ENCODE assay signal across 24 mouse cellular contexts in genomic region chr13:49554519-49554918, GRCm38 (mm10). TPM values are rescaled to one million over a fixed set of nuclear protein-coding genes. Genes with fewer than 3 reads are reported as not detected.
DNase-seq lines count a peak whose midpoint lies in the region; ATAC-seq and TF ChIP-seq lines count a peak whose summit lies in the region.
"Had no signal": no experiment of that assay in that cellular context is flagged by ENCODE, and none has a peak within 500 bp of the region (broad histone marks: within the 10 kb centered on the region; RNA-seq: fewer than 3 reads in every experiment).

No protein-coding gene starts in this region.

- H3ac ChIP-seq in C2C12 (ENCODE audit: control insufficient read depth, insufficient read length, low read depth) (no peak overlapping the region), myocyte (ENCODE audit: control insufficient read depth, insufficient read length) (no peak overlapping the region)

- H3K4me2 ChIP-seq in embryonic facial prominence, embryonic 14.5 days (ENCODE audit: low read depth, low read length) = no peak overlapping the region
- H3K4me2 ChIP-seq in myocyte (ENCODE audit: low read depth) = peak overlapping the region; percentile 39

- H3K4me1 ChIP-seq in embryonic facial prominence, embryonic 14.5 days (ENCODE audit: control insufficient read depth, insufficient read depth, low read length) = no peaks in the 10 kb centered on the region
- no peaks in the 10 kb centered on the region for H3K4me1 ChIP-seq in embryonic facial prominence, embryonic 10.5 days

- no peak for TF ChIP-seq POLR2A in myocyte (IDR thresholded peaks at IDR 0.05; ENCODE audit: insufficient read length, low read depth)

- no peak overlapping the region for H3K27ac ChIP-seq in embryonic facial prominence, embryonic 14.5 days (replicated peaks; ENCODE audit: low read depth, low read length)
- H3K27ac ChIP-seq in embryonic facial prominence, embryonic 10.5 days (replicated peaks) = no peak overlapping the region

- no peaks in the 10 kb centered on the region for H3K9me3 ChIP-seq in embryonic facial prominence, embryonic 14.5 days (ENCODE audit: control insufficient read depth, low read length)
- no peaks in the 10 kb centered on the region for H3K9me3 ChIP-seq in embryonic facial prominence, embryonic 10.5 days
- H3K9me3 ChIP-seq: G1E had no signal

- H3K36me3 ChIP-seq in embryonic facial prominence, embryonic 14.5 days (ENCODE audit: control insufficient read depth, insufficient read depth, low read length) = peaks cover 4% of the 10 kb centered on the region; the same call in 1 of the 2 replicates
- no peaks in the 10 kb centered on the region for H3K36me3 ChIP-seq in embryonic facial prominence, embryonic 10.5 days (replicated peaks)
- H3K36me3 ChIP-seq in C2C12 (ENCODE audit: control insufficient read depth, insufficient read depth) (no peaks in the 10 kb centered on the region), myocyte (ENCODE audit: control insufficient read depth, insufficient read depth) (no peaks in the 10 kb centered on the region)

- ATAC-seq in embryonic facial prominence, embryonic 14.5 days (ENCODE audit: low read depth) = 0 out of 2 replicates have a peak, but pooled peaks have one; percentile 62
- ATAC-seq: activated CD4-positive, CD25-positive, alpha-beta regulatory T cell, adult 4 months; CD4-positive, CD25-positive, alpha-beta regulatory T cell, adult 4 months; Patski had no signal

- H3K79me3 ChIP-seq in C2C12 (ENCODE audit: low read depth) = no peaks in the 10 kb centered on the region

- no peaks in the 10 kb centered on the region for H3K27me3 ChIP-seq in embryonic facial prominence, embryonic 14.5 days (replicated peaks; ENCODE audit: control insufficient read depth, insufficient read depth, low read length)
- no peaks in the 10 kb centered on the region for H3K27me3 ChIP-seq in embryonic facial prominence, embryonic 10.5 days (replicated peaks; ENCODE audit: low read depth, poor library complexity, severe bottlenecking)
- H3K27me3 ChIP-seq in C2C12 (ENCODE audit: control insufficient read depth, insufficient read depth, insufficient read length) = no peaks in the 10 kb centered on the region
- no peaks in the 10 kb centered on the region for H3K27me3 ChIP-seq in myocyte (ENCODE audit: control insufficient read depth, insufficient read depth, insufficient read length)
- H3K27me3 ChIP-seq: CH12.LX, Patski had no signal

- no peak overlapping the region for H3K4me3 ChIP-seq in embryonic facial prominence, embryonic 14.5 days (ENCODE audit: low read depth, low read length)
- no peak overlapping the region for H3K4me3 ChIP-seq in embryonic facial prominence, embryonic 10.5 days
- H3K4me3 ChIP-seq in C2C12 (ENCODE audit: insufficient read depth, poor library complexity, severe bottlenecking) = no peak overlapping the region
- H3K4me3 ChIP-seq in myocyte = no peak overlapping the region

- H3K9ac ChIP-seq in embryonic facial prominence, embryonic 14.5 days (ENCODE audit: low read depth, low read length) = no peak overlapping the region

- TF ChIP-seq CTCF in C2C12 (IDR thresholded peaks at IDR 0.05; ENCODE audit: control insufficient read depth, insufficient read depth, insufficient read length) = no peak

- WGBS in embryonic facial prominence, embryonic 14.5 days = 79% methylated on average over 5 of the region's 5 CpGs
- 78% methylated on average over 5 of the region's 5 CpGs for WGBS in embryonic facial prominence, embryonic 10.5 days

- intact Hi-C loops in gastrocnemius, postnatal 14 days (cut with DNase I; ENCODE audit: low total_unique reads) = loop anchor here (10.0 kb wide), 1 partner anchor 90 kb away; no protein-coding TSS in a partner anchor

- DNase-seq in embryonic facial prominence, embryonic 14.5 days (ENCODE audit: low spot score) = no peak
- no peak for DNase-seq in embryonic facial prominence, embryonic 10.5 days (ENCODE audit: low spot score)
- no peak for DNase-seq in gastrocnemius, postnatal 14 days
- no peak for DNase-seq in heart, adult 8-10 months (ENCODE audit: low spot score)
- DNase-seq: adrenal gland, adult 2 months; adrenal gland, adult 8-10 months; adrenal gland, postnatal 10 days; adrenal gland, postnatal 14 days; adrenal gland, postnatal 25 days; adrenal gland, postnatal 36 days; B cell, adult 2 months; cerebellum, adult 11 months; cerebellum, adult 11-12 months; cerebellum, adult 18-20 months; cerebellum, adult 2 months had no signal

- H3K79me2 ChIP-seq in C2C12 (ENCODE audit: control insufficient read depth, insufficient read depth) (no peaks in the 10 kb centered on the region), myocyte (ENCODE audit: control insufficient read depth, insufficient read depth) (no peaks in the 10 kb centered on the region)

TF ChIP-seq in C2C12, 6 proteins besides CTCF, POLR2A, EP300 and RAD21:
- TF ChIP-seq MYOG (IDR thresholded peaks at IDR 0.05; ENCODE audit: control insufficient read depth, extremely low read depth, insufficient read length) (no peak), CEBPB (IDR thresholded peaks at IDR 0.05; ENCODE audit: low read depth) (no peak), MYOD1 (IDR thresholded peaks at IDR 0.05; ENCODE audit: control insufficient read depth, insufficient read length, low read depth) (peak; percentile 93)

TF ChIP-seq in myocyte, 11 proteins besides CTCF, POLR2A, EP300 and RAD21:
- TF ChIP-seq MYOG (IDR thresholded peaks at IDR 0.05; ENCODE audit: control insufficient read depth in 1 of 3, insufficient read depth in 1 of 3, insufficient read length in 2 of 3, low read depth in 2 of 3) (peak; percentile 61 to 84 (median 69)), CEBPB (IDR thresholded peaks at IDR 0.05; ENCODE audit: insufficient read depth, poor library complexity, severe bottlenecking) (no peak), MYOD1 (IDR thresholded peaks at IDR 0.05; ENCODE audit: control insufficient read depth in 1 of 3, insufficient read length in 2 of 3, low read depth in 2 of 3) (peak; percentile 93 to 98 (median 98)), POLR2AphosphoS2 (IDR thresholded peaks at IDR 0.05; ENCODE audit: insufficient read length, low read depth) (no peak), REST (IDR thresholded peaks at IDR 0.05; ENCODE audit: insufficient read depth, insufficient read length) (no peak), SRF (IDR thresholded peaks at IDR 0.05; ENCODE audit: control insufficient read depth, insufficient read length, low read depth) (no peak), TCF12 (IDR thresholded peaks at IDR 0.05; ENCODE audit: insufficient read depth, poor library complexity, severe bottlenecking) (peak; percentile 16), MAX (IDR thresholded peaks at IDR 0.05; ENCODE audit: low read depth) (no peak), E2F4 (IDR thresholded peaks at IDR 0.05; ENCODE audit: insufficient read depth) (no peak), USF1 (IDR thresholded peaks at IDR 0.05; ENCODE audit: low read depth) (no peak), TCF3 (IDR thresholded peaks at IDR 0.05; ENCODE audit: insufficient read length, low read depth) (peak; percentile 42)

RNA-seq across cellular contexts. Expression of gene Aspn, which starts 10.3 kb away (rescaled TPM):
- 200 and 243 TPM in 2 replicates for polyA plus RNA-seq in embryonic facial prominence, embryonic 14.5 days (2014; fragmentation: Nextera tagmentation; extraction: Ambion mirVana)
- 0.12 and 0.35 TPM in 2 replicates for polyA plus RNA-seq in embryonic facial prominence, embryonic 10.5 days (2016; fragmentation: Nextera tagmentation; extraction: Ambion mirVana)
- polyA plus RNA-seq in C2C12 (2012; fragmentation: generic; extraction: Trizol) = 0.14 TPM
- polyA plus RNA-seq in myocyte (2012; fragmentation: generic; extraction: Trizol) = 0.37 TPM
- total RNA-seq in gastrocnemius, postnatal 14 days (2021) = 10 to 100 TPM; 58.3 to 60.2 TPM
- total RNA-seq in heart, adult 8-10 months (2022) = 10 to 100 TPM in 3 of 4 experiments, 1 to 10 TPM in 1; 8.3 to 17.7 (median 15.3) TPM
- total RNA-seq: CH12.LX, ES-E14, G1E, MEL had no signal
- polyA plus RNA-seq: CD4-positive, CD25-positive, alpha-beta regulatory T cell, adult 4 months; G1E; Patski had no signal

RNA-seq across cellular contexts. Expression of gene Omd, which starts 27.7 kb away (rescaled TPM):
- polyA plus RNA-seq in embryonic facial prominence, embryonic 14.5 days (2014; fragmentation: Nextera tagmentation; extraction: Ambion mirVana) = 19.2 and 31.9 TPM in 2 replicates
- 1.2 TPM in 2 replicates for polyA plus RNA-seq in embryonic facial prominence, embryonic 10.5 days (2016; fragmentation: Nextera tagmentation; extraction: Ambion mirVana)
- polyA plus RNA-seq in C2C12 (2012; fragmentation: generic; extraction: Trizol) (0.32 TPM), myocyte (2012; fragmentation: generic; extraction: Trizol) (0.14 TPM)
- total RNA-seq in gastrocnemius, postnatal 14 days (2021) = 1 to 10 TPM; 2.4 to 3.8 TPM
- total RNA-seq in heart, adult 8-10 months (2022) = 1 to 10 TPM in 3 of 4 experiments, under 1 TPM in 1; 0.68 to 2.0 (median 1.1) TPM
- total RNA-seq: CH12.LX, ES-E14 had no signal
- polyA plus RNA-seq: G1E had no signal

RNA-seq across cellular contexts. Expression of gene Ecm2, which starts 49.9 kb away (rescaled TPM):
- 1.7 TPM in 2 replicates for polyA plus RNA-seq in embryonic facial prominence, embryonic 14.5 days (2014; fragmentation: Nextera tagmentation; extraction: Ambion mirVana)
- polyA plus RNA-seq in embryonic facial prominence, embryonic 10.5 days (2016; fragmentation: Nextera tagmentation; extraction: Ambion mirVana) = 0.40 and 0.47 TPM in 2 replicates
- polyA plus RNA-seq in C2C12 (2012; fragmentation: generic; extraction: Trizol) (0.04 TPM), myocyte (2012; fragmentation: generic; extraction: Trizol) (0.08 TPM)
- total RNA-seq in gastrocnemius, postnatal 14 days (2021) = 10 to 100 TPM; 17.1 to 20.1 TPM
- total RNA-seq in heart, adult 8-10 months (2022) = 10 to 100 TPM; 10.8 to 14.2 (median 11.6) TPM

RNA-seq across cellular contexts. Expression of gene Ogn, which starts 53.3 kb away (rescaled TPM):
- 290 and 318 TPM in 2 replicates for polyA plus RNA-seq in embryonic facial prominence, embryonic 14.5 days (2014; fragmentation: Nextera tagmentation; extraction: Ambion mirVana)
- 2.0 and 3.6 TPM in 2 replicates for polyA plus RNA-seq in embryonic facial prominence, embryonic 10.5 days (2016; fragmentation: Nextera tagmentation; extraction: Ambion mirVana)
- polyA plus RNA-seq in C2C12 (2012; fragmentation: generic; extraction: Trizol) = 4.6 TPM
- 19.5 TPM for polyA plus RNA-seq in myocyte (2012; fragmentation: generic; extraction: Trizol)
- total RNA-seq in gastrocnemius, postnatal 14 days (2021) = 10 to 100 TPM; 57.4 to 70.5 TPM
- total RNA-seq in heart, adult 8-10 months (2022) = 10 to 100 TPM; 62.1 to 84.1 (median 78.6) TPM
- total RNA-seq: CH12.LX had no signal
- polyA plus RNA-seq: G1E had no signal

Comparison
In these comparisons a context has a peak if more than half of its experiments do, and no peak if none do; other contexts are left out.
1. RNA of gene Aspn, which starts 10.3 kb away (polyA plus RNA-seq): 200 to 243 TPM in embryonic facial prominence, embryonic 14.5 days; 0.37 TPM in myocyte (single experiment), 0.14 TPM in C2C12 (single experiment) and 0.12 to 0.35 TPM in embryonic facial prominence, embryonic 10.5 days; every median in the first group is over 100 times any median in the second.